Mouse (Mus musculus) brain, embryonic 14.5 days (tissue): ENCODE measurements around the gene Mrps33.

Source experiments
- CTCF ChIP-seq: fragments of 200-500 bp; IDR thresholded peaks from 2 replicates; pipeline ENCODE4 v1.5.1; 2012; ENCODE audit warnings: inconsistent platforms, mild to moderate bottlenecking, moderate library complexity, borderline replicate concordance; ENCODE audit not compliant: insufficient read depth, insufficient read length; ENCODE audit errors: extremely low read depth
- POLR2A ChIP-seq: fragments of 200-500 bp; IDR thresholded peaks from 2 replicates; pipeline ENCODE4 v1.6.1; 2012; ENCODE audit warnings: mild to moderate bottlenecking, inconsistent platforms, borderline replicate concordance; ENCODE audit not compliant: poor library complexity, insufficient read depth, insufficient read length, severe bottlenecking; ENCODE audit errors: extremely low read depth

GRCm38 (mm10) chr6:39776275-39776674, 34.5 kb downstream of the Mrps33 start:
- TF ChIP-seq CTCF (no peak), POLR2A (no peak)
